Mouse (Mus musculus): ENCODE data around the gene 3110001I22Rik. TPM values are rescaled to one million over a fixed set of nuclear protein-coding genes. Genes with fewer than 3 reads are reported as not detected.

The 3110001I22Rik gene
- total and polyA plus RNA-seq, 3 experiments: 8.8 to 10.8 TPM; not detected in 1

DNA sequence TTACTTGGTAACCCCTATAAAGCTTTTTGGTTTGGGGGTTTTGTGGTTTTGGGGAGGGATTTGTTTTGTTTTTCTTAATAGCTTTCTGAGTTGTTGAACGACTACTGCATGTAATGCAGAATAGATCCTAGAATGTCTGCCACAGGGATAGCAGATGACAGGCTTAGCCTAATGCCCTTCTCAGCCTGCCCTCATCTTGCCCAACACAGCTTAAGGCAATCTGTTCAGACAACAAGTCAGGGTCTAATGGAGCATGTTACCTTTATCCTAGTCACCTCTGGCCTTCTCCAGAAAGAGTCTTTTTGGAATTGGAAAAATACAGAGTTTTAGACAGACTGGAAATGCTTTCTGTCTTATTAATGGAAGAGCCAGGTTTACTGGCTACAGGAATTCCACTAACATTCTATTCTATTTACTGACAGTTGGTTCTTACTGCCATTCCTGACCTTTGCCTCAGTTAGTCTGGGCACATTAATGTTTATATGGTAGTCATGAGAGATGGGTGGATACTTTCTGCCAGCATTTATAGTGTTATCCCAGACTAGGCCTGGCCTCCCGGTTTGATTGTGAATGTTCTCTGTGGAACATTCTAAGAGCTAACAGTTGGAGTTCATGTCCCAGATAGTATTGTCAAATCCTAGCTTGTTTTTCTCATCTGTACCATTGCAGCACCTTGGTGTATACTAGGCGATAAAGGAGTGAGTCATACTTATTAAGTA is 7.0 kb downstream of the 3110001I22Rik start:
- TF ChIP-seq E2F4 (IDR thresholded peaks at IDR 0.05; ENCODE audit: borderline replicate concordance, low read depth, low read length) (no peak), NELFE (IDR thresholded peaks at IDR 0.05; ENCODE audit: low read depth, low read length) (no peak), CHD2 (IDR thresholded peaks at IDR 0.05; ENCODE audit: low read length) (no peak), MYB (IDR thresholded peaks at IDR 0.05; ENCODE audit: low read depth, low read length) (no peak), EP300 (IDR thresholded peaks at IDR 0.05; ENCODE audit: low read depth in 1 of 2, low read length in 2 of 2) (no peak), RAD21 (IDR thresholded peaks at IDR 0.05; ENCODE audit: low read depth, low read length) (no peak), RCOR1 (IDR thresholded peaks at IDR 0.05; ENCODE audit: low read depth, low read length) (no peak), USF2 (IDR thresholded peaks at IDR 0.05; ENCODE audit: borderline replicate concordance in 1 of 2, insufficient read depth in 1 of 2, low read depth in 1 of 2, low read length in 2 of 2) (no peak), ZC3H11A (IDR thresholded peaks at IDR 0.05; ENCODE audit: low read depth, low read length) (no peak), POLR2AphosphoS5 (IDR thresholded peaks at IDR 0.05; ENCODE audit: borderline replicate concordance, low read depth, low read length) (no peak), MYC (IDR thresholded peaks at IDR 0.05; ENCODE audit: low read depth, low read length) (no peak), ELF1 (IDR thresholded peaks at IDR 0.05; ENCODE audit: low read depth, low read length) (no peak), ETS1 (IDR thresholded peaks at IDR 0.05; ENCODE audit: low read depth, low read length) (no peak), SMC3 (IDR thresholded peaks at IDR 0.05; ENCODE audit: low read depth, low read length) (no peak), MXI1 (IDR thresholded peaks at IDR 0.05; ENCODE audit: low read depth, low read length) (no peak), MAZ (IDR thresholded peaks at IDR 0.05; ENCODE audit: low read depth, low read length) (no peak), POLR2A (IDR thresholded peaks at IDR 0.05; ENCODE audit: control insufficient read depth in 1 of 2, insufficient read depth in 1 of 2, low read depth in 1 of 2, low read length in 2 of 2, poor library complexity in 1 of 2) (no peak), JUND (IDR thresholded peaks at IDR 0.05; ENCODE audit: low read depth, low read length) (no peak), KAT2A (conservative IDR thresholded peaks at IDR 0.05; ENCODE audit: low read depth, low read length) (no peak), USF1 (IDR thresholded peaks at IDR 0.05; ENCODE audit: low read depth, low read length) (no peak)
- no peak overlapping the region for H3K9ac ChIP-seq (ENCODE audit: control insufficient read depth, low read depth, low read length, poor library complexity, severe bottlenecking)
- no peak overlapping the region for H3K4me3 ChIP-seq (ENCODE audit: control insufficient read depth in 1 of 2, insufficient read depth in 1 of 2, low read depth in 2 of 2, low read length in 2 of 2)
- no peaks in the 10 kb centered on the region for H3K4me1 ChIP-seq (ENCODE audit: control insufficient read depth in 1 of 2, insufficient read depth in 2 of 2, low read length in 2 of 2)
- H3K36me3 ChIP-seq (ENCODE audit: control insufficient read depth in 1 of 2, insufficient read depth in 2 of 2, low read length in 2 of 2): peaks cover 0 to 8% of the 10 kb centered on the region in 2 experiments
- H3K27ac ChIP-seq (ENCODE audit: control insufficient read depth, low read depth, low read length): no peak overlapping the region
- DNase-seq (ENCODE audit: low read depth, low spot score): no peak
- H3K79me2 ChIP-seq (ENCODE audit: control insufficient read depth, insufficient read depth, low read length, poor library complexity): peaks cover 5% of the 10 kb centered on the region; the same call in 1 of the 2 replicates
- no peaks in the 10 kb centered on the region for H3K9me3 ChIP-seq (replicated peaks; ENCODE audit: insufficient read depth, low read length)
- H3K27me3 ChIP-seq (ENCODE audit: control insufficient read depth in 1 of 2, insufficient read depth in 2 of 2, low read length in 2 of 2): no peaks in the 10 kb centered on the region

DNA sequence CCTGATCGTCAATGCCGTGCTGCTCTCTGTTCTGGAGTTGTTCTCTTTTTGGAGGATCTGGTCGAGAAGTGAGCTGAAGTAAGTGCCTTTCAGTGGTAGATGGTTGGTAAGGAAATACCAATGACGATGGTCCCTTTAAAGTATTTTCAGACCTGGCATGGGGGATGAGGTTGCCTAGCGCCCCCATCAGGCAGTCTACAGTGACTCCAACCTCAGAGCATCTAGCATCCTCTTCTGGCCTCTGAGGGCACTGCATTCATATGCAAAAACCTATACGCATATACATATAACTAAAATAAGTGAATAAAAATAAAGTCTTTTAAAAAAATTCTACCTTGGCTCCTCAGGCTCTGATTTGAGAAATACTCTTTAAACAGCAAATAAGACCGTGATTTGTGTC is 27.3 kb downstream of the 3110001I22Rik start:
- no peak overlapping the region for H3K4me3 ChIP-seq (ENCODE audit: control insufficient read depth in 1 of 2, insufficient read depth in 1 of 2, low read depth in 2 of 2, low read length in 2 of 2)
- no peaks in the 10 kb centered on the region for H3K9me3 ChIP-seq (replicated peaks; ENCODE audit: insufficient read depth, low read length)
- peaks cover 0 to 8% of the 10 kb centered on the region in 2 experiments; a peak in 2 of 4 replicates for H3K36me3 ChIP-seq (ENCODE audit: control insufficient read depth in 1 of 2, insufficient read depth in 2 of 2, low read length in 2 of 2)
- no peak overlapping the region for H3K27ac ChIP-seq (ENCODE audit: control insufficient read depth, low read depth, low read length)
- H3K27me3 ChIP-seq (ENCODE audit: control insufficient read depth in 1 of 2, insufficient read depth in 2 of 2, low read length in 2 of 2): no peaks in the 10 kb centered on the region
- TF ChIP-seq GATA1 (IDR thresholded peaks at IDR 0.05; ENCODE audit: low read depth, low read length) (no peak), RAD21 (IDR thresholded peaks at IDR 0.05; ENCODE audit: low read depth, low read length) (peak; percentile 20), ZKSCAN1 (IDR thresholded peaks at IDR 0.05; ENCODE audit: low read depth, low read length) (no peak), SMC3 (IDR thresholded peaks at IDR 0.05; ENCODE audit: low read depth, low read length) (0 out of 2 replicates have a peak, but pooled peaks have one; percentile 22), CTCF (IDR thresholded peaks at IDR 0.05 in 2 of 3, conservative IDR thresholded peaks at IDR 0.05 in 1 of 3; ENCODE audit: control insufficient read depth in 1 of 3, insufficient read depth in 1 of 3, low read depth in 2 of 3, low read length in 3 of 3, poor library complexity in 1 of 3, severe bottlenecking in 1 of 3) (peak; percentile 61 to 94 (median 69))
- DNase-seq (ENCODE audit: low read depth, low spot score): peak; percentile 42
- H3K9ac ChIP-seq (ENCODE audit: control insufficient read depth, low read depth, low read length, poor library complexity, severe bottlenecking): no peak overlapping the region
- H3K4me1 ChIP-seq (ENCODE audit: control insufficient read depth in 1 of 2, insufficient read depth in 2 of 2, low read length in 2 of 2): no peaks in the 10 kb centered on the region
- no peaks in the 10 kb centered on the region for H3K79me2 ChIP-seq (ENCODE audit: control insufficient read depth, insufficient read depth, low read length, poor library complexity)

All from MEL (cell line).